Mouse (Mus musculus) thymus, postnatal 36 days (tissue): ENCODE measurements around the gene Nsmce3.

ENCODE experiments used
- DNase-seq, 2 experiments: peaks; one replicate each; pipeline ENCODE4 v3.0.0; 2022; ENCODE audit warnings: mixed read lengths in 2 of 2

Gene Nsmce3

GRCm38 (mm10) chr7:64872743-64873241 is at the start of gene Nsmce3:
Gene Nsmce3 (minus strand): TSS chr7:64872997.
- DNase-seq: peak; percentile 96

GRCm38 (mm10) chr7:64921189-64921588 is 48.4 kb upstream of the Nsmce3 start:
- DNase-seq: no peak

GRCm38 (mm10) chr7:64920735-64921134 is 47.9 kb upstream of the Nsmce3 start:
- DNase-seq: no peak

- DNase-seq: no peak
Observed at GRCm38 (mm10) chr7:64916654-64917053, 43.9 kb upstream of the Nsmce3 start.

GRCm38 (mm10) chr7:64915121-64915520 is 42.3 kb upstream of the Nsmce3 start:
- DNase-seq: no peak

GRCm38 (mm10) chr7:64911945-64912344 is 39.1 kb upstream of the Nsmce3 start:
- DNase-seq: no peak

- no peak for DNase-seq
Observed at GRCm38 (mm10) chr7:64910208-64910607, 37.4 kb upstream of the Nsmce3 start.

- DNase-seq: no peak
Observed at GRCm38 (mm10) chr7:64906955-64907354, 34.2 kb upstream of the Nsmce3 start.

- no peak for DNase-seq
Observed at GRCm38 (mm10) chr7:64905506-64905905, 32.7 kb upstream of the Nsmce3 start.

GRCm38 (mm10) chr7:64900249-64900648 is 27.5 kb upstream of the Nsmce3 start:
- no peak for DNase-seq

- no peak for DNase-seq
Observed at GRCm38 (mm10) chr7:64896587-64896986, 23.8 kb upstream of the Nsmce3 start.

- DNase-seq: no peak
Observed at GRCm38 (mm10) chr7:64895685-64896101, 22.9 kb upstream of the Nsmce3 start.

- no peak for DNase-seq
Observed at GRCm38 (mm10) chr7:64891139-64891538, 18.3 kb upstream of the Nsmce3 start.

- no peak for DNase-seq
Observed at GRCm38 (mm10) chr7:64889919-64890318, 17.1 kb upstream of the Nsmce3 start.

GRCm38 (mm10) chr7:64884187-64884862 is 11.5 kb upstream of the Nsmce3 start:
- no peak for DNase-seq

- no peak for DNase-seq
Observed at GRCm38 (mm10) chr7:64882243-64882642, 9.4 kb upstream of the Nsmce3 start.

GRCm38 (mm10) chr7:64881387-64881786 is 8.6 kb upstream of the Nsmce3 start:
- DNase-seq: no peak

GRCm38 (mm10) chr7:64880415-64880814 is 7.6 kb upstream of the Nsmce3 start:
- no peak for DNase-seq

- no peak for DNase-seq
Observed at GRCm38 (mm10) chr7:64874941-64875340, 2.1 kb upstream of the Nsmce3 start.

- peak in 1 of 2 experiments; percentile 19 for DNase-seq
Observed at GRCm38 (mm10) chr7:64873266-64873665, 469 bp upstream of the Nsmce3 start.

GRCm38 (mm10) chr7:64871987-64872742 is 632 bp downstream of the Nsmce3 start:
- no peak for DNase-seq

- DNase-seq: no peak
Observed at GRCm38 (mm10) chr7:64869549-64870065, 3.2 kb downstream of the Nsmce3 start.

GRCm38 (mm10) chr7:64863538-64863937 is 9.3 kb downstream of the Nsmce3 start:
- no peak for DNase-seq

GRCm38 (mm10) chr7:64862978-64863377 is 9.8 kb downstream of the Nsmce3 start:
- no peak for DNase-seq
